Mouse (Mus musculus) 416B (cell line): ENCODE measurements around the gene Syt3.

Source experiments
- DNase-seq: peaks from one replicate; pipeline ENCODE4 v3.0.0; 2011; ENCODE audit warnings: low read depth

Syt3 gene

GRCm38 (mm10) chr7:44411144-44411543, 27.2 kb downstream of the Syt3 start:
- peak; percentile 12 for DNase-seq

- no peak for DNase-seq
Observed at GRCm38 (mm10) chr7:44413307-44413706, 29.4 kb downstream of the Syt3 start.

- DNase-seq = no peak
Observed at GRCm38 (mm10) chr7:44427666-44428065, 43.8 kb downstream of the Syt3 start.

- no peak for DNase-seq
Observed at GRCm38 (mm10) chr7:44428171-44428950, 44.5 kb downstream of the Syt3 start.

- DNase-seq = no peak
Observed at GRCm38 (mm10) chr7:44428968-44429521, 45.1 kb downstream of the Syt3 start, which contains the start of gene Lrrc4b. Gene Lrrc4b, plus strand, starts transcription at chr7:44429018.

- DNase-seq = no peak
Observed at GRCm38 (mm10) chr7:44429534-44430488, 45.9 kb downstream of the Syt3 start.

GRCm38 (mm10) chr7:44432550-44432949, 48.6 kb downstream of the Syt3 start:
- DNase-seq = no peak

- peak; percentile 93 for DNase-seq
Observed at GRCm38 (mm10) chr7:44433371-44433770, 49.5 kb downstream of the Syt3 start.

- no peak for DNase-seq
Observed at GRCm38 (mm10) chr7:44434089-44434488, 50.2 kb downstream of the Syt3 start.

- no peak for DNase-seq
Observed at GRCm38 (mm10) chr7:44435796-44436195, 51.9 kb downstream of the Syt3 start.

- peak; percentile 32 for DNase-seq
Observed at GRCm38 (mm10) chr7:44436267-44436666, 52.4 kb downstream of the Syt3 start.

- DNase-seq = no peak
Observed at GRCm38 (mm10) chr7:44437188-44437587, 53.3 kb downstream of the Syt3 start.

GRCm38 (mm10) chr7:44437933-44438332, 54.0 kb downstream of the Syt3 start:
- no peak for DNase-seq

GRCm38 (mm10) chr7:44439696-44440095, 55.8 kb downstream of the Syt3 start:
- no peak for DNase-seq

GRCm38 (mm10) chr7:44440479-44440878, 56.6 kb downstream of the Syt3 start:
- no peak for DNase-seq

GRCm38 (mm10) chr7:44441180-44441579, 57.3 kb downstream of the Syt3 start:
- no peak for DNase-seq

GRCm38 (mm10) chr7:44441648-44442109, 57.8 kb downstream of the Syt3 start:
- no peak for DNase-seq

- no peak for DNase-seq
Observed at GRCm38 (mm10) chr7:44442407-44442821, 58.5 kb downstream of the Syt3 start.

GRCm38 (mm10) chr7:44443268-44444173, 59.6 kb downstream of the Syt3 start:
- DNase-seq = no peak

GRCm38 (mm10) chr7:44444886-44445527, 61.1 kb downstream of the Syt3 start:
- DNase-seq = no peak

GRCm38 (mm10) chr7:44445528-44445923, 61.6 kb downstream of the Syt3 start:
- no peak for DNase-seq
